Mouse (Mus musculus): ENCODE measurements around the gene Npc1l1.

- no peak for TF ChIP-seq POLR2A (IDR thresholded peaks at IDR 0.05; ENCODE audit: insufficient read depth, low read depth, low read length)
- no peak for TF ChIP-seq CTCF (IDR thresholded peaks at IDR 0.05; ENCODE audit: insufficient read depth, low read depth, low read length)
Observed at GRCm38 (mm10) chr11:6183246-6183645, 46.7 kb downstream of the Npc1l1 start.

Data from olfactory bulb, adult 2 months (tissue).